Mouse (Mus musculus): ENCODE measurements around the gene Tepsin. TPM values are rescaled to one million over a fixed set of nuclear protein-coding genes. Genes with fewer than 3 reads are reported as not detected.
A peak's percentile ranks its signal among the peaks of the same experiment; 100 is the strongest.

Gene Tepsin
- total and polyA plus RNA-seq, 2 experiments from 2014 or later, result 8.7 to 20.4 TPM

GRCm38 (mm10) chr11:120060634-120061033 lies 37.9 kb downstream of the Tepsin start:
- ATAC-seq (ENCODE audit: insufficient read depth, low read depth), result no peak
- no peak for DNase-seq (ENCODE audit: low spot score)
- WGBS, result 80% methylated on average over 8 of the region's 8 CpGs

DNA sequence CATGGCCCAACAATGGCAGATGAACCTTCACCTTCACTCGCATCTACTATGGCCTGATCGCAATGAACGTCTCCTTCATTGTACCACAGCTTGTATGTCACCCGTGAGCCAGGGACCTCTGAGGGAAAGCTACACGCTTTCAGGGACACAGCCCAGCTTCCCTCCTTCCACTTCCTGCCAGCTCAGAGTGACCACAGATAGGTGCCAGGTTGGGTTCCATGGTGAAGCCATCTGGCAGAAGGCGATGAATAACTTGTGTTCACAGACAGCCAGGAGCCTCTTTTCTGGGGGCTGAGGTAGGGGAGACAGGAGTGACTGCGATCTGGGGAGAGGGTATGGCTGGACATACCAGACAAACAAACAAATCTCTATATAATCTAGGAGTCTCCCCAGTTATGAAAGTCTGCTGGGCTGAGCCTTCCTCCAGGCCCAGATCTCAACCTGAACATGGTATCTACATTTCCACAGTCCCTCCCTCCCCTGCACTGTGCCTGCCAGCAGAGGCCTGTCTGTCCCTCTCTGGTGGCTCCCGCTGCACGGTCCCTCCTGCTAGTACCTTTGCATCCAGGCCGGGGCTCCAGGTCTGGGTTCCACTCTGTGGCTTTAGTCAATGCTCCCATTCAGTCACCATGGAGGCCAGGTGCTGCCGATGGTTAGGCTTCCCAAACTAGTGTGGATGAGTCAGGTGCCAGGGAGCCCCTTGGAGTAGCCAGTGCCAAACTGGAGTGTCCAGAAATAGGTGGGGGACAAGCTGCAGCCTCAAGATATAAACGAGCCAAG lies 42.4 kb downstream of the Tepsin start:
- Histone ChIP-seq H3K4me3 (ENCODE audit: low read depth, low read length) (no peak overlapping the region), H3K9me3 (replicated peaks; ENCODE audit: control insufficient read depth, low read length) (no peaks in the 10 kb centered on the region), H3K9ac (replicated peaks; ENCODE audit: low read depth, low read length) (no peak overlapping the region), H3K4me1 (ENCODE audit: control insufficient read depth, insufficient read depth) (peaks cover 10% of the 10 kb centered on the region; the same call in 1 of the 2 replicates), H3K4me2 (ENCODE audit: low read depth, low read length) (no peak overlapping the region), H3K27me3 (ENCODE audit: control insufficient read depth, insufficient read depth, low read length) (no peaks in the 10 kb centered on the region), H3K36me3 (replicated peaks; ENCODE audit: control insufficient read depth, insufficient read depth, low read length) (no peaks in the 10 kb centered on the region), H3K27ac (ENCODE audit: low read depth) (no peak overlapping the region)
- DNase-seq (ENCODE audit: low spot score) (no peak), ATAC-seq (ENCODE audit: insufficient read depth, low read depth) (no peak)
- TF ChIP-seq EP300 (IDR thresholded peaks at IDR 0.05; ENCODE audit: low read depth) (no peak), CTCF (IDR thresholded peaks at IDR 0.05; ENCODE audit: low read depth) (no peak)
- WGBS, result 76% methylated on average over 11 of the region's 12 CpGs

More at GRCm38 (mm10) chr11:120060634-120061033, 37.9 kb downstream of the Tepsin start:
- Histone ChIP-seq H3K4me3 (ENCODE audit: low read depth, low read length) (no peak overlapping the region), H3K4me2 (ENCODE audit: low read depth, low read length) (no peak overlapping the region), H3K9ac (replicated peaks; ENCODE audit: low read depth, low read length) (no peak overlapping the region), H3K36me3 (replicated peaks; ENCODE audit: control insufficient read depth, insufficient read depth, low read length) (no peaks in the 10 kb centered on the region; the same call in 1 of the 2 replicates), H3K9me3 (replicated peaks; ENCODE audit: control insufficient read depth, low read length) (no peaks in the 10 kb centered on the region), H3K27ac (ENCODE audit: low read depth) (no peak overlapping the region), H3K27me3 (ENCODE audit: control insufficient read depth, insufficient read depth, low read length) (no peaks in the 10 kb centered on the region), H3K4me1 (ENCODE audit: control insufficient read depth, insufficient read depth) (no peaks in the 10 kb centered on the region)
- TF ChIP-seq CTCF (IDR thresholded peaks at IDR 0.05; ENCODE audit: low read depth), result no peak
- no peak for TF ChIP-seq EP300 (IDR thresholded peaks at IDR 0.05; ENCODE audit: low read depth)

DNA sequence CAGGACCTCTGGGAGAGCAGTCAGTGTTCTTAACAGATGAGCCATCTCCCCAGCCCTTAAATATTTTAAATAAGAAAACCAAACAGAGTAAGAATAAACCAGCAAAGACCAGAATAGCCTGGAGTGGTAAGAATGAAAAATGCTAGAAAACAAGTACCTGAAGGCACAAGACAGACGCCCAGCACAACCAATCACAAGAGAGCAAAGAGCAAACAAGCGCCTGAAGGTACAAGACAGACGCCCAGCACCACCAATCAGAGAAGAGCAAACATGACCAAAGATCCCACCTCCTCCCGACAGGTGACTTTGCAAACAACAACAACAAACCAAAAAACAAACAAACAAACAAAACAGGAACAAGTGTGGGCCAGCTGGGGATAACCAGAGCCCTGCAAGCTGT lies 44.7 kb downstream of the Tepsin start:
- Histone ChIP-seq H3K4me1 (ENCODE audit: control insufficient read depth, insufficient read depth) (peaks cover 10% of the 10 kb centered on the region; the same call in 1 of the 2 replicates), H3K27ac (ENCODE audit: low read depth) (no peak overlapping the region), H3K4me3 (ENCODE audit: low read depth, low read length) (no peak overlapping the region), H3K9ac (replicated peaks; ENCODE audit: low read depth, low read length) (no peak overlapping the region), H3K4me2 (ENCODE audit: low read depth, low read length) (no peak overlapping the region), H3K27me3 (ENCODE audit: control insufficient read depth, insufficient read depth, low read length) (peaks cover 4% of the 10 kb centered on the region), H3K9me3 (replicated peaks; ENCODE audit: control insufficient read depth, low read length) (no peaks in the 10 kb centered on the region), H3K36me3 (replicated peaks; ENCODE audit: control insufficient read depth, insufficient read depth, low read length) (no peaks in the 10 kb centered on the region)
- WGBS, result 81% methylated on average over 4 of the region's 4 CpGs
- DNase-seq (ENCODE audit: low spot score), result no peak
- ATAC-seq (ENCODE audit: insufficient read depth, low read depth), result no peak
- TF ChIP-seq EP300 (IDR thresholded peaks at IDR 0.05; ENCODE audit: low read depth), result no peak
- TF ChIP-seq CTCF (IDR thresholded peaks at IDR 0.05; ENCODE audit: low read depth), result no peak

- ATAC-seq (ENCODE audit: insufficient read depth, low read depth) (peak; percentile 57), DNase-seq (ENCODE audit: low spot score) (peak; percentile 40)
Measured at GRCm38 (mm10) chr11:120052274-120052673, 46.3 kb downstream of the Tepsin start.

GRCm38 (mm10) chr11:120051124-120051811 lies 47.3 kb downstream of the Tepsin start:
- no peak; the same call in none of the 2 replicates for ATAC-seq (ENCODE audit: insufficient read depth, low read depth)
- Histone ChIP-seq H3K4me2 (ENCODE audit: low read depth, low read length) (no peak overlapping the region), H3K27ac (ENCODE audit: low read depth) (no peak overlapping the region), H3K9me3 (replicated peaks; ENCODE audit: control insufficient read depth, low read length) (no peaks in the 10 kb centered on the region), H3K9ac (replicated peaks; ENCODE audit: low read depth, low read length) (no peak overlapping the region), H3K27me3 (ENCODE audit: control insufficient read depth, insufficient read depth, low read length) (peaks cover 30% of the 10 kb centered on the region), H3K36me3 (replicated peaks; ENCODE audit: control insufficient read depth, insufficient read depth, low read length) (no peaks in the 10 kb centered on the region), H3K4me3 (ENCODE audit: low read depth, low read length) (no peak overlapping the region), H3K4me1 (ENCODE audit: control insufficient read depth, insufficient read depth) (peaks cover 10% of the 10 kb centered on the region; the same call in 1 of the 2 replicates)
- TF ChIP-seq EP300 (IDR thresholded peaks at IDR 0.05; ENCODE audit: low read depth) (no peak), CTCF (IDR thresholded peaks at IDR 0.05; ENCODE audit: low read depth) (no peak)
- 41% methylated on average over 14 of the region's 14 CpGs for WGBS
- no peak for DNase-seq (ENCODE audit: low spot score)

More at GRCm38 (mm10) chr11:120052274-120052673, 46.3 kb downstream of the Tepsin start:
- H3K36me3 ChIP-seq (replicated peaks; ENCODE audit: control insufficient read depth, insufficient read depth, low read length), result no peaks in the 10 kb centered on the region
- H3K4me3 ChIP-seq (ENCODE audit: low read depth, low read length), result no peak overlapping the region
- TF ChIP-seq EP300 (IDR thresholded peaks at IDR 0.05; ENCODE audit: low read depth) (peak; percentile 63; the same call in 1 of the 2 replicates), CTCF (IDR thresholded peaks at IDR 0.05; ENCODE audit: low read depth) (no peak)
- H3K4me1 ChIP-seq (ENCODE audit: control insufficient read depth, insufficient read depth), result peaks cover 10% of the 10 kb centered on the region; the same call in 1 of the 2 replicates
- no peak overlapping the region; the same call in 1 of the 2 replicates for H3K27ac ChIP-seq (ENCODE audit: low read depth)
- peaks cover 20% of the 10 kb centered on the region for H3K27me3 ChIP-seq (ENCODE audit: control insufficient read depth, insufficient read depth, low read length)
- H3K4me2 ChIP-seq (ENCODE audit: low read depth, low read length), result no peak overlapping the region
- WGBS, result 42% methylated on average over 9 of the region's 9 CpGs
- no peaks in the 10 kb centered on the region for H3K9me3 ChIP-seq (replicated peaks; ENCODE audit: control insufficient read depth, low read length)
- no peak overlapping the region for H3K9ac ChIP-seq (replicated peaks; ENCODE audit: low read depth, low read length)

All from heart, postnatal 0 days (tissue).